Mouse (Mus musculus): ENCODE data around the gene Dpy30.

- TF ChIP-seq SRF (IDR thresholded peaks at IDR 0.05; ENCODE audit: control insufficient read depth, insufficient read length, low read depth) (no peak), POLR2A (IDR thresholded peaks at IDR 0.05; ENCODE audit: insufficient read length, low read depth) (peak; percentile 55), POLR2AphosphoS2 (IDR thresholded peaks at IDR 0.05; ENCODE audit: insufficient read length, low read depth) (peak; percentile 61), MYOG (IDR thresholded peaks at IDR 0.05; ENCODE audit: control insufficient read depth in 1 of 3, insufficient read depth in 1 of 3, insufficient read length in 2 of 3, low read depth in 2 of 3) (peak in 2 of 3 experiments; percentile 13 to 28), CEBPB (IDR thresholded peaks at IDR 0.05; ENCODE audit: insufficient read depth, poor library complexity, severe bottlenecking) (no peak), MAX (IDR thresholded peaks at IDR 0.05; ENCODE audit: low read depth) (no peak), TCF12 (IDR thresholded peaks at IDR 0.05; ENCODE audit: insufficient read depth, poor library complexity, severe bottlenecking) (no peak), USF1 (IDR thresholded peaks at IDR 0.05; ENCODE audit: low read depth) (no peak), REST (IDR thresholded peaks at IDR 0.05; ENCODE audit: insufficient read depth, insufficient read length) (no peak), TCF3 (IDR thresholded peaks at IDR 0.05; ENCODE audit: insufficient read length, low read depth) (no peak), MYOD1 (IDR thresholded peaks at IDR 0.05; ENCODE audit: control insufficient read depth in 1 of 3, insufficient read length in 2 of 3, low read depth in 2 of 3) (peak in 1 of 3 experiments; percentile 11), E2F4 (IDR thresholded peaks at IDR 0.05; ENCODE audit: insufficient read depth) (no peak)
These were observed 28.4 kb downstream of the Dpy30 start, which contains the start of gene Memo1 for GRCm38 (mm10) chr17:74295026-74295970.
